Mouse (Mus musculus) heart, embryonic 14.5 days (tissue): ENCODE measurements around the gene Sec11a. TPM values are rescaled to one million over a fixed set of nuclear protein-coding genes. Genes with fewer than 3 reads are reported as not detected.
A peak's percentile ranks its signal among the peaks of the same experiment; 100 is the strongest.

Experiments used
- ATAC-seq: fragments of 200-750 bp; cut with Nextera tagmentation; 2 replicates; pipeline ENCODE4 v1.8.0; 2017; ENCODE audit warnings: low read depth, moderate TSS enrichment; ENCODE audit not compliant: insufficient number of reproducible peaks, insufficient read depth, low FRiP score
- H3K27ac ChIP-seq, 2 experiments: fragments of 200-500 bp in 1 of 2; fragments of 300-500 bp in 1 of 2; sonication (generic) in 1 of 2; replicated peaks in 1 of 2; 2 replicates each; pipeline ENCODE4 v1.5.1; 2012 to 2014; ENCODE audit warnings: low read depth in 2 of 2, low read length in 2 of 2, control low read depth in 1 of 2, mild to moderate bottlenecking in 1 of 2, mixed read lengths in 1 of 2; ENCODE audit not compliant: control insufficient read depth in 1 of 2, insufficient read depth in 1 of 2
- H3K27me3 ChIP-seq: fragments of 300-500 bp; sonication (generic); 2 replicates; pipeline ENCODE4 v1.6.1; 2014; ENCODE audit warnings: mild to moderate bottlenecking, low read length, control low read depth; ENCODE audit not compliant: control insufficient read depth, insufficient read depth
- H3K36me3 ChIP-seq: fragments of 300-500 bp; sonication (generic); 2 replicates; pipeline ENCODE4 v1.6.1; 2014; ENCODE audit warnings: mild to moderate bottlenecking, control low read depth, low read length, mixed read lengths; ENCODE audit not compliant: control insufficient read depth, insufficient read depth
- H3K4me1 ChIP-seq, 2 experiments: fragments of 200-500 bp in 1 of 2; fragments of 300-500 bp in 1 of 2; sonication (generic) in 1 of 2; 2 replicates each; pipeline ENCODE4 v1.6.1; 2012 to 2014; ENCODE audit warnings: low read length in 2 of 2, control low read depth in 1 of 2, mixed read lengths in 1 of 2; ENCODE audit not compliant: control insufficient read depth in 2 of 2, insufficient read depth in 2 of 2
- H3K4me2 ChIP-seq: fragments of 300-500 bp; sonication (generic); 2 replicates; pipeline ENCODE4 v1.6.1; 2014; ENCODE audit warnings: mild to moderate bottlenecking, low read length
- H3K4me3 ChIP-seq, 2 experiments: fragments of 200-500 bp in 1 of 2; fragments of 300-500 bp in 1 of 2; sonication (generic) in 1 of 2; 2 replicates each; pipeline ENCODE4 v1.5.1; 2012 to 2014; ENCODE audit warnings: low read length in 2 of 2, mild to moderate bottlenecking in 2 of 2, control low read depth in 1 of 2, low read depth in 1 of 2, moderate library complexity in 1 of 2; ENCODE audit not compliant: control insufficient read depth in 1 of 2, insufficient read depth in 1 of 2
- H3K9ac ChIP-seq: fragments of 300-500 bp; sonication (generic); 2 replicates; pipeline ENCODE4 v1.6.1; 2014; ENCODE audit warnings: mild to moderate bottlenecking, low read length
- H3K9me3 ChIP-seq: fragments of 300-500 bp; sonication (generic); 2 replicates; pipeline ENCODE4 v1.6.1; 2016; ENCODE audit warnings: low read length, control low read depth; ENCODE audit not compliant: control insufficient read depth
- WGBS: fragments of 180-500 bp; shearing (Covaris S2); extraction: QIAGEN DNeasy Blood & Tissue Kit; methylation state at CpG from one replicate; pipeline ENCODE4 v1.1.7; 2014; 5-methylcytosine and 5-hydroxymethylcytosine counted together
- polyA plus RNA-seq: library from polyadenylated mRNA; unstranded; fragments of >200 nt; fragmentation: Nextera tagmentation; extraction: Ambion mirVana; gene quantifications from 2 replicates; pipeline ENCODE4 v1.2.1, GENCODE M21; 2014

Sec11a gene
- polyA plus RNA-seq, 1 experiment from 2014 or later, result 138 TPM

DNA sequence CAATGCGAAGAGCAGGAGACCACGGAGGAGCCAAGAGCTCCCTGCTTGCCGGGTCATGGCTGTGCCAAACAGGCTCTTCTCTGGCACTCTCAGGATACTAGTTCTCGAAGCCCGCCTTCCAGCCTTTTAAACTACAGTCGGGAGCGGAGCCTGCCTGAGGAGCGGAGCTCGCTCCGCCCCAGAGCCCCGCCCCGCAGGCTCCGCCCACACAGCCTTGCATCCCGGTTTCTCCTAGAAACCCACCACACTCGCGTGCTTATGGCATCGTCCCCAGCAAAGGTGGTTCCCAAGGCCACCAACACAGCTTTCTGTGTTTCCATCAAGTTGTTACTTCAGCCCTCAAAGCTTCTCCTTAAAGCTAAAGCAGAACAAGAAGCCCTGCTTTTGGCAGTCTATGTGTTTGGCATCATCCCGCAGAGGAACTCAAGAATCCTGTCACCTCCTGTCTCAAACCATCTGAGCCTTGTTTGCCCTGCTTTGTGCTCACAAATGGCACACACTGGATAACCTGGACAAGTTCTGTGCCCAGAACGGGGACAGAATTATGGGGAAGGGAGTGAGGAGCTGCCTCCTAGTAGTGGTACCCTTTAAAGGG lies 42.6 kb downstream of the Sec11a start, which contains the start of gene Nmb:
TSS of gene Nmb (minus strand) at position 156 of the 595 bp plus-strand sequence.
- WGBS, result 3% methylated on average over 19 of the region's 19 CpGs
- peak within 1 kb of the TSS; percentile 79 for H3K4me2 ChIP-seq
- ATAC-seq, result no peak

GRCm38 (mm10) chr7:80903625-80904422 lies 43.8 kb downstream of the Sec11a start:
- Histone ChIP-seq H3K4me2 (peak overlapping the region; percentile 79; the same call in 1 of the 2 replicates), H3K27ac (no peak overlapping the region), H3K9ac (no peak overlapping the region), H3K4me3 (no peak overlapping the region), H3K27me3 (no peaks in the 10 kb centered on the region), H3K4me1 (peaks cover 13 to 17% of the 10 kb centered on the region in 2 experiments), H3K9me3 (no peaks in the 10 kb centered on the region), H3K36me3 (peaks cover 9% of the 10 kb centered on the region; the same call in 1 of the 2 replicates)
- ATAC-seq, result no peak
- WGBS, result 80% methylated on average over 11 of the region's 11 CpGs

More for the DNA sequence above, 42.6 kb downstream of the Sec11a start, which contains the start of gene Nmb:
- Histone ChIP-seq H3K27ac (no peak within 1 kb of the TSS), H3K27me3 (no peaks in the 10 kb centered on the region), H3K9me3 (no peaks in the 10 kb centered on the region), H3K9ac (peak within 1 kb of the TSS; percentile 68), H3K36me3 (peaks cover 10% of the 10 kb centered on the region; the same call in 1 of the 2 replicates), H3K4me3 (peak within 1 kb of the TSS; percentile 45 to 55), H3K4me1 (peaks cover 13 to 16% of the 10 kb centered on the region in 2 experiments)

DNA sequence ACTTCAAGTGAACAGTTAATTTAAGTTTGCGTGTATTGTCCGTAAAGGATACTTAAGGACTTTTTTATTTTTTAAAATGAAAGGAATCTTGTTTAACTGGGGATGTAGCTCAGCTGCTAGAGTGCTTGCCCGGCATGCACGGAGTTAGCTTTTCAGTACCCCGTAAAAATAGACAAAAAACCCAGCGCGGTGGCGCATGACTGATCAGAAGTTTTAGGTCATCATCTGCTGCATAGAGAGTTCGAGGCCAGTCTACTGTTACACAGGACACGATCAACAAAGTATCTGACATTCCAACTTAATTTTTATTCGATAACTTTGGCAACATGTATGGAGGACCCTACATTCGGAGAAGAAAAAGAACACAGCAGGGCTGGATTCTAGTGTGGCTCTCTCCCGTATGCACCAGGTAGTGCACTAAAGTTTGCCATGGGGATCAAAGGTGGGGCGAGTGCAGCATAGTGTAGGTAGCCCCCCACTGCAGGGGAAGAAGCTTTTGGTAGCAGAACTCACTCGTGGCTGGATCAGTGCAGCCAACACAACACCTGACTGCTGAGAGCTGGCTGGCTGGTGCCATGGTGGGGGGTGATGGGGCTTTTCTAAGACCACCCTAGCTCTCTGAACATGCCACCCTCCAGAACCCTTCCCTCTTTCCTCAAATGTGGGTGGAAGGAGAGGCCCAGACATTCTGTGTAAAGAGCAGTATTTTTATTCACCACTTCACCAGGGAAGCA lies 45.9 kb downstream of the Sec11a start:
- H3K9me3 ChIP-seq, result no peaks in the 10 kb centered on the region
- H3K36me3 ChIP-seq, result peaks cover 21% of the 10 kb centered on the region
- peaks cover 13 to 17% of the 10 kb centered on the region in 2 experiments for H3K4me1 ChIP-seq
- no peaks in the 10 kb centered on the region for H3K27me3 ChIP-seq
- WGBS, result 27% methylated on average over 15 of the region's 15 CpGs
- peak overlapping the region; percentile 77 for H3K9ac ChIP-seq
- H3K4me2 ChIP-seq, result peak overlapping the region; percentile 92
- ATAC-seq, result no peak
- H3K4me3 ChIP-seq, result peak overlapping the region; percentile 71 to 98; a peak in 3 of 4 replicates
- peak overlapping the region; percentile 60 to 80 for H3K27ac ChIP-seq

GRCm38 (mm10) chr7:80900944-80901501 lies 46.6 kb downstream of the Sec11a start, which contains the start of gene Wdr73:
TSS of gene Wdr73 (minus strand) at chr7:80901269.
- H3K27ac ChIP-seq, result peak within 1 kb of the TSS; percentile 60 to 80
- peaks cover 13 to 17% of the 10 kb centered on the region in 2 experiments for H3K4me1 ChIP-seq
- WGBS, result under 1% methylated on average over 36 of the region's 36 CpGs
- H3K4me3 ChIP-seq, result peak within 1 kb of the TSS; percentile 71 to 98
- peaks cover 28% of the 10 kb centered on the region for H3K36me3 ChIP-seq
- ATAC-seq, result peak; percentile 84
- H3K9me3 ChIP-seq, result no peaks in the 10 kb centered on the region
- H3K4me2 ChIP-seq, result peak within 1 kb of the TSS; percentile 92
- no peaks in the 10 kb centered on the region for H3K27me3 ChIP-seq
- H3K9ac ChIP-seq, result peak within 1 kb of the TSS; percentile 77

- H3K27ac ChIP-seq, result no peak overlapping the region
- no peak overlapping the region for H3K9ac ChIP-seq
- H3K27me3 ChIP-seq, result no peaks in the 10 kb centered on the region
- H3K36me3 ChIP-seq, result peaks cover 57% of the 10 kb centered on the region
- H3K9me3 ChIP-seq, result no peaks in the 10 kb centered on the region
- no peak for ATAC-seq
- no peak overlapping the region for H3K4me2 ChIP-seq
- no peak overlapping the region for H3K4me3 ChIP-seq
- WGBS, result 80% methylated on average over 4 of the region's 4 CpGs
- H3K4me1 ChIP-seq, result peaks cover 7 to 12% of the 10 kb centered on the region in 2 experiments
Measured at GRCm38 (mm10) chr7:80897721-80898120, 49.9 kb downstream of the Sec11a start.

DNA sequence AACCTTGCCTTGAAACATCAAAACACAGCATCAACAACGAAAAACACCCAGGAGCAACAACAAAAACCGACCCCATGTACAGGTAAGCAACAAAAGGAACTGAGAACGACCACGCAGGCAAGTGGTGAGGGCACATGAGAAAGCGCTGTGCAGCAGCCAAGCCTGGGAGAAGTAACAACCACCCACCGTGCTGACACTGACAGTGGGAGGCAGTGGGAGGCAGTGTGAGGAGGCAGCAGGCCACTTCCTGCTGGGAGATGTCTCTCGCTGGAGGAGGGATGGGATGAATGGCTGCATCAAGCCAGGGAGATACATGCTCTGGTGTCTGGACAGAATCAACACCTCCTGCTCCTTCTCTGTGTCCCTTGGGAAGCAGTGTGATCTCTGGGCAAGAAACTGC lies 50.4 kb downstream of the Sec11a start:
- Histone ChIP-seq H3K9ac (no peak overlapping the region), H3K4me3 (no peak overlapping the region), H3K9me3 (no peaks in the 10 kb centered on the region), H3K4me1 (peaks cover 7 to 12% of the 10 kb centered on the region in 2 experiments), H3K27ac (no peak overlapping the region), H3K27me3 (no peaks in the 10 kb centered on the region), H3K4me2 (no peak overlapping the region), H3K36me3 (peaks cover 63% of the 10 kb centered on the region)
- 80% methylated on average over 7 of the region's 7 CpGs for WGBS
- ATAC-seq, result no peak
